Mouse (Mus musculus) thymus, postnatal 0 days (tissue): ENCODE results near the gene Slc22a1. TPM values are rescaled to one million over a fixed set of nuclear protein-coding genes. Genes with fewer than 3 reads are reported as not detected.

Experiments used
- DNase-seq: peaks from one replicate; pipeline ENCODE4 v3.0.0-alpha.2; 2015; ENCODE audit warnings: low spot score
- polyA plus RNA-seq: library from polyadenylated mRNA; unstranded; fragments of >200 nt; fragmentation: Nextera tagmentation; extraction: Ambion mirVana; gene quantifications from 2 replicates; pipeline ENCODE4 v1.2.1, GENCODE M21; 2015

The Slc22a1 gene
- polyA plus RNA-seq, 1 experiment from 2014 or later, result 0.49 TPM

GRCm38 (mm10) chr17:12634814-12635213 is 40.8 kb downstream of the Slc22a1 start:
- DNase-seq, result no peak

DNA sequence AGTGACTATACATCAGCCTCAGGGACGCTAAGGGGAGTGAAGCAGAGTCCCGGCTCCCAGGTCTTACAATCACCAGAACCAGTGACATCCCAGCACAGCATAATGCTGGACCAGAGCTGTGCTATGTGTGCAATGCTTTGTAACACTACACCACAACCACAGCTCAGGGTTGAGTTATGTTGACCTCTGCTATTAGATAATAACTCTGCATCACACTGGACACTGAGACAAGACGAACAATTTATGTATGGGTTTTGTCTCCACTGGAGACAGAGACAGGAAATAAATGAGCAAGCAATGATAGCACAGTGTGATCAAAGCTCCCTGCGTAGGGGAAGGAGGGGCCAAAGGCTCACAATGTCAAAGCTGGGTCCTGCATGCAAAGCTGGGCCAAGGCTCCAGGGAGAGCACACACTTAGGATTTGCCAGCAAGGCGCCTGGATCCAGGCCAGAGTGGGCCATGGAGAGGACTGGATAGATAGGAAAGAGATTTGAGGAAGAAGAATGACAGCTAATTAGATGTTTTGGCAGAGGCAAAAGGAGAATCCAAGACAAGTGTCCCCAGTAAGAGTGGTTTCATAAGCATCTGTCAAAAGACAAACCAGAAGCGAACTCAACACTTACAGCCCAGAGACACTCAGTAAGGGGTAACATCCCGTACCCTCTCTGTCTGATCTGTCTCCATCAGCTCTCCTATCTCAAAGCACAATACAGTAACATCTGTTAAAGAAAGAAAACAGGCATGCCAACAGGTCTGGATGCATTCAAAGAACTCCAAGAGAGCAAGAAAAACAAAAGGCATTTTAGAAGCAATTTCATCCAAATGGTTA is 43.6 kb downstream of the Slc22a1 start:
- no peak for DNase-seq

DNA sequence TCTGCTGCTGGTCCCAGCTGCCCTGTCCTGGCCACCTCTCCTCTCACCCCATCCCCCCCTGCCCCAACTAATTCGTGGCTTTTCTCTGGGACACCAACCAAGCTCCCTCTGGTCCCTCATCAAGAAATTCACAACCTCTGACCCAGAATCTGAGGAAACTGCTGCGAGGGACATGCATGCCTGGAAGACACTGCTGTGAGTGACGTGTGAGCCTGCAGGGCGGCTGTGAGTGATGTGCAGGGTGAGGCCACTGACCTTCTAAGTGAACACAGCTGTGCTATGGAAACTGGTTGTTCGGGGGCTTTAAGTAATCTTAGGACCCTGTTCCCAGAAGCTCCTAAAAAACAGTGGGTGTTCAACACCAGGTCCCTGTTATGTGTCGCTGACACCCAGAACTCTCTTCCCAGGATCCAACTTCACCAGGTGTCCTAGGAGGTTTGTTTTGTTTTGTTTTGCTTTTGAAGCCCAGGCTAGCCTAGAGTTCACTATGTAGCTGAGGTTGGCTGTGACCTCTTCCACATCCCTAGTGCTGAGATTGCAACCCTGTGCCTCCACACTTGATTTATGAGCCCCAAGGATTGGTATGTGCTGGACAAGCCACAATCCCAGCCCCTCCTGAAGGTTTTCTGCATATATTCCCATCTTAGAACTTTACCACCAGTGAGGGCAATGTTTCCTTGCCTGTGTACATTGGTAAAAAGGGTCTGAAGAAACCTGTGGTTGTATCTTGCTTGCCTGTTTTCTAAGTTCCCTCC is 44.5 kb downstream of the Slc22a1 start:
- no peak for DNase-seq

- no peak for DNase-seq
These were observed 47.6 kb downstream of the Slc22a1 start for GRCm38 (mm10) chr17:12627983-12628382.

- DNase-seq, result no peak
These were observed 56.0 kb downstream of the Slc22a1 start for GRCm38 (mm10) chr17:12619641-12620040.

DNA sequence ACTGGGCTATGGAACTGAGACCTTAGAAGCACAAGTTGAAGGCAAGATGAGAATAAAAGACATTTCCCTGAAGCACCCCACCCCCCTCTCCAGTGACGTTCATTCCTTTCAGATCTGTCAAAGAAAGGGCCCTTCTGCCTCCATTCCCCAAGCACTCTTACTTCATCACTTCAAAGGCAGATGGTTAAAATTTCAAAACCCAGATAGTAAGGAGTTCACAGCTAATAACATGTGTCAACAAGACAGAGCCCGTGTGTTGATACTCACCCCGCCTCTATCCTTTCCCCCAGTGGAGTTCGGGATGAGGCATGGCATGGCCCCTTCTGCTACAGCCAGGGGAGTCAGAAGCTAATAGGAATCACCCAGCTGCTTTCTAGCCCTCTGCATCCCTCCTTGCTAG is 60.2 kb downstream of the Slc22a1 start:
- DNase-seq, result no peak

- no peak for DNase-seq
These were observed 60.9 kb downstream of the Slc22a1 start for GRCm38 (mm10) chr17:12614511-12615385.

DNA sequence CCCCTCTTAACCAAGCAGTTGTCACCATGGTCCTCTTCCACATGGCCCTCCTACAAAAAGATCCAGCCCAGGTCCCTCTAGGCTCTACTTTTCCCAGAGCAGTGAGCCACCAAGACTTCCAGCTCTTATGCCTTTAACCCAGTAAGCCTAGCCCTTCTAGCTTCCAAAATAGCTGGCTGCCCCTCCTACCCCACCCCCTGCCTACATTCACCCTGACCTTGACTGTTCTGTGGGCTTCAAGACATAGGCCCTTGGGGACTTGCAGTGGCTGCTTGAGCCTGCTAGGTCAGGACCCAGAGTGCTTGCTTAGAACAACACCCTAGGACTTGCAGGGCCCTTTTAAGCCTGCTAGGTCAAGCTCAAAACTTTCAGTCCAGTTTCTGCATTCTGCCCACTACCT is 68.4 kb downstream of the Slc22a1 start:
- no peak for DNase-seq

- no peak for DNase-seq
These were observed 69.0 kb downstream of the Slc22a1 start for GRCm38 (mm10) chr17:12606634-12607033.

Other genes with a start within 250 kb of the Slc22a1 start
- 2.9 and 3.1 TPM in 2 replicates for gene Slc22a3, start 168.1 kb downstream of the Slc22a1 start, polyA plus RNA-seq
- 0.06 and 0.10 TPM in 2 replicates for gene Slc22a2, start 91.7 kb downstream of the Slc22a1 start, polyA plus RNA-seq
- 8.9 and 9.7 TPM in 2 replicates for gene Igf2r, start 93.8 kb upstream of the Slc22a1 start, polyA plus RNA-seq
- 0.10 and 0.26 TPM in 2 replicates for gene Mas1, start 192.3 kb upstream of the Slc22a1 start, polyA plus RNA-seq
- not detected in 2 replicates for gene Mrgprh, start 200.2 kb upstream of the Slc22a1 start, polyA plus RNA-seq
- 1.7 and 2.0 TPM in 2 replicates for gene Pnldc1, start 234.4 kb upstream of the Slc22a1 start, polyA plus RNA-seq
- gene Tcp1, start 239.9 kb upstream of the Slc22a1 start, polyA plus RNA-seq, result 409 and 414 TPM in 2 replicates
- 218 and 237 TPM in 2 replicates for gene Mrpl18, start 240.5 kb upstream of the Slc22a1 start, polyA plus RNA-seq